Mouse (Mus musculus) heart, adult 2 months (tissue): Measurements from ENCODE around the gene Lingo1. TPM values are rescaled to one million over a fixed set of nuclear protein-coding genes. Genes with fewer than 3 reads are reported as not detected.

Source experiments
- DNase-seq, 2 experiments: peaks; one replicate each; pipeline ENCODE4 v3.0.0; 2021
- H3K27ac ChIP-seq: fragments of 200-600 bp; 2 replicates; pipeline ENCODE4 v1.8.1; 2022
- H3K27me3 ChIP-seq: fragments of 200-500 bp; 2 replicates; pipeline ENCODE4 v1.6.1; 2012; ENCODE audit warnings: mild to moderate bottlenecking, low read length, inconsistent platforms, mixed read lengths; ENCODE audit not compliant: control insufficient read depth, insufficient read depth
- H3K36me3 ChIP-seq: fragments of 200-500 bp; 2 replicates; pipeline ENCODE4 v1.6.1; 2012; ENCODE audit warnings: low read length, inconsistent platforms; ENCODE audit not compliant: control insufficient read depth, insufficient read depth
- H3K4me1 ChIP-seq: fragments of 200-500 bp; 2 replicates; pipeline ENCODE4 v1.6.1; 2011; ENCODE audit warnings: low read length; ENCODE audit not compliant: control insufficient read depth, insufficient read depth
- H3K4me3 ChIP-seq: fragments of 200-600 bp; 2 replicates; pipeline ENCODE4 v1.8.1; 2022
- H3K79me2 ChIP-seq: fragments of 200-500 bp; replicated peaks from 2 replicates; pipeline ENCODE4 v1.6.1; 2012; ENCODE audit warnings: mild to moderate bottlenecking, inconsistent platforms, low read length, moderate library complexity, mixed read lengths; ENCODE audit not compliant: control insufficient read depth, insufficient read depth
- H3K9ac ChIP-seq: fragments of 200-500 bp; 2 replicates; pipeline ENCODE4 v1.6.1; 2012; ENCODE audit warnings: low read depth, mild to moderate bottlenecking, control low read depth, inconsistent platforms, low read length, mixed read lengths
- CTCF ChIP-seq: fragments of 200-600 bp; IDR thresholded peaks from 2 replicates; pipeline ENCODE4 v1.8.1; 2022; ENCODE audit warnings: antibody characterized with exemption, mild to moderate bottlenecking, moderate library complexity
- EP300 ChIP-seq: fragments of 200-500 bp; IDR thresholded peaks from 2 replicates; pipeline ENCODE4 v1.6.1; 2011; ENCODE audit warnings: low read depth, low read length, control low read depth; ENCODE audit not compliant: insufficient read depth
- POLR2A ChIP-seq: fragments of 200-500 bp; IDR thresholded peaks from 2 replicates; pipeline ENCODE4 v1.6.1; 2011; ENCODE audit warnings: mild to moderate bottlenecking, low read depth, low read length, control low read depth; ENCODE audit not compliant: insufficient read depth
- WGBS: fragments of 180-500 bp; shearing (Covaris S2); methylation state at CpG from one replicate; pipeline ENCODE4 v1.1.7; 2018; 5-methylcytosine and 5-hydroxymethylcytosine counted together
- intact Hi-C: fragments of 180-260 bp; cut with DNase I; formaldehyde crosslinking; loops from one replicate; pipeline ENCODE4 v1.15.1; 2025
- long read RNA-seq: library from polyadenylated mRNA; stranded (forward); transcript quantifications from one replicate; pipeline ENCODE4 v2.0.0, GENCODE M21; 2021
- polyA plus RNA-seq: library from polyadenylated mRNA; depleted of rRNA; stranded (reverse); fragments of >200 nt; gene quantifications from 2 replicates; pipeline ENCODE4 v1.2.3, GENCODE M21; 2012; rRNA removed
- total RNA-seq, 2 experiments: library from RNA; stranded (reverse); gene quantifications; 2 replicates each; pipeline ENCODE4 v1.2.3; 2021

The Lingo1 gene
- total RNA-seq (1 to 10 TPM; 1.2 to 1.3 TPM), polyA plus RNA-seq (5.5 and 6.1 TPM in 2 replicates)
- long read RNA-seq = 0 reads

DNA sequence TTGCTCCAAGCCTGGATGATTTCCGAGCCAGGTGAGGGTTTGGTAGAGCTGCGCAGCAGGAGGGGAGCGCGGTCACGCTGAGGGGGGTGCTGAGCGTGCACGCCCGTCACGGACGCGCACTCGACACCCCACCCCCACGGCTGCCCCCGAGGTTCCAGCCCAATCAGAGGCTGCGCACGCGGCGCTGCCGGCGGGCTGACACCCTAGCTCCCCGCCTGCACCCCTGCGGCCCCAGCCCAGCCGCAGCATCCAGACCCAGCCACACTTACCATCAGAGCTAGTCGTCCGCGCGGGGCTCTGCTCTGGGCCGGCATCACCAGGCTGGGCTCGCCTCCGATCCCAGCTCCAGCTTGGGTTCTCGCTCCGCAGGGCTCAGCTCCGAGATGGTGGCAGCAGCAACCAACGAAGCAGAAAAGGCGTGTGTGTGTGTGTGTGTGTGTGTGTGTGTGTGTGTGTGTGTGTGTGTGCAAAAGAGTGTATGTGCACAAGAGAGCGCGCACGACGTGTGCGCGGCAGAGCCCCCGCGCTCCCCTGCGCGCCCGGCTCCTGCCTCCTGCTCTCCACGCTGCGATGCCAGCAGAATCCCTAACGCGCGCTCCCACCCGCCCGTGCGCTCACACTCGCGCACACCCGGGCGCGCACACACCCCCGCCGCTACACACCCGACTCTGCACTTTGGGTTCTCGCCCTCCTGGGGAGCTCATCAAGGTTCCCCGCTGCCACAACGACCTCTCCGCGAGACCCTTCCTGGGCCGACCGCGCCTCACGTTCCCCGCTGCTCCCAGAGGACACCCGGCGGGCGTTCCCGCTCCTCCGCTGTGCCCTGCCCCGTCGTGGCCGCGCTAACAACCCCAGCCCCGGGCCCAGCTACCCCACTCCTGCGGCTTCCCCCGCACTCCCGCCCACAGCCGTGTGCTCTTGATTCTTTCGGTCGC, at the start of gene Lingo1:
Gene Lingo1 (minus strand): TSS at position 748 of the 935 bp plus-strand sequence.
- Histone ChIP-seq H3K9ac (0 out of 2 replicates have a peak within 1 kb of the TSS, but pooled peaks have one; percentile 12), H3K4me1 (no peaks in the 10 kb centered on the region), H3K4me3 (no peak within 1 kb of the TSS; the same call in 1 of the 2 replicates), H3K27ac (no peak within 1 kb of the TSS), H3K79me2 (no peaks in the 10 kb centered on the region), H3K36me3 (no peaks in the 10 kb centered on the region), H3K27me3 (peaks cover 16% of the 10 kb centered on the region)
- intact Hi-C loops = no loop called here
- WGBS = 1% methylated on average over 74 of the region's 88 CpGs
- TF ChIP-seq POLR2A (no peak), CTCF (no peak), EP300 (no peak)
- no peak for DNase-seq

- no peaks in the 10 kb centered on the region; the same call in 1 of the 2 replicates for H3K4me1 ChIP-seq
- intact Hi-C loops = loop anchor here (2.0 kb wide), 1 partner anchor 16 kb away; no protein-coding TSS in a partner anchor
- no peaks in the 10 kb centered on the region for H3K36me3 ChIP-seq
- H3K4me3 ChIP-seq = no peak overlapping the region
- no peaks in the 10 kb centered on the region for H3K79me2 ChIP-seq
- H3K9ac ChIP-seq = no peak overlapping the region
- TF ChIP-seq POLR2A (no peak), EP300 (no peak), CTCF (no peak)
- no peaks in the 10 kb centered on the region for H3K27me3 ChIP-seq
- H3K27ac ChIP-seq = no peak overlapping the region
- DNase-seq = no peak
- 66% methylated on average over 8 of the region's 8 CpGs for WGBS
Measured at GRCm38 (mm10) chr9:56844644-56845043, 48.4 kb upstream of the Lingo1 start.

- intact Hi-C loops = loop anchor here (1.0 to 2.0 kb wide), 2 partner anchors 17 to 46 kb away; no protein-coding TSS in a partner anchor
- no peak overlapping the region for H3K27ac ChIP-seq
- H3K36me3 ChIP-seq = no peaks in the 10 kb centered on the region
- no peak overlapping the region for H3K4me3 ChIP-seq
- no peak overlapping the region for H3K9ac ChIP-seq
- H3K27me3 ChIP-seq = no peaks in the 10 kb centered on the region
- no peaks in the 10 kb centered on the region for H3K79me2 ChIP-seq
- no peaks in the 10 kb centered on the region; the same call in 1 of the 2 replicates for H3K4me1 ChIP-seq
- WGBS = 27% methylated on average over 7 of the region's 7 CpGs
- TF ChIP-seq EP300 = 0 out of 2 replicates have a peak, but pooled peaks have one; percentile 69
- no peak for TF ChIP-seq POLR2A
- TF ChIP-seq CTCF = peak; percentile 97
- DNase-seq = peak; percentile 76
Measured at GRCm38 (mm10) chr9:56843679-56844188, 47.5 kb upstream of the Lingo1 start.

DNA sequence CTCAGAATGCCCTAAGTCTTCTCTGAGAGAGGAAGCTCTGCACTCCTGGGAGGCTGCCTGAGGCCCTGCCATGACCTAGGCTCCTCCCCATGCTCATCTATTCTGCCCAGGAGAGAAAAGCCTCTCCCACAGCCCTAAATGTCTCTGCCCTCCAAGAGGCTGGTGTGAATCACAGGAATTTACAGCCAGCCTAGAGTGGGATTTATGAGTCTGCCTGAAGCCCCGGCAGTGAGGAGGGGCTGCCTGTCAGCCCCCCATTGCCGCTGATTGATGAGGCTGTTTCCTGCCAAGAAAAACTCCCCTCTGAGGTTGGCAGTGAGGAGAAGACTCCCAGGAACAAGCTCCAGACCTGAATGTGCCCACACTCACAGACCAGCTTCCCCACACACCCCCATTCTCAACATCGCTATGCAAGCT, 46.0 kb upstream of the Lingo1 start:
- Histone ChIP-seq H3K36me3 (no peaks in the 10 kb centered on the region), H3K79me2 (no peaks in the 10 kb centered on the region), H3K27me3 (no peaks in the 10 kb centered on the region), H3K9ac (no peak overlapping the region), H3K27ac (no peak overlapping the region), H3K4me3 (no peak overlapping the region), H3K4me1 (no peaks in the 10 kb centered on the region; the same call in 1 of the 2 replicates)
- 48% methylated on average over 3 of the region's 3 CpGs for WGBS
- TF ChIP-seq CTCF (no peak), POLR2A (no peak), EP300 (no peak)
- no peak for DNase-seq
- intact Hi-C loops = no loop called here

DNA sequence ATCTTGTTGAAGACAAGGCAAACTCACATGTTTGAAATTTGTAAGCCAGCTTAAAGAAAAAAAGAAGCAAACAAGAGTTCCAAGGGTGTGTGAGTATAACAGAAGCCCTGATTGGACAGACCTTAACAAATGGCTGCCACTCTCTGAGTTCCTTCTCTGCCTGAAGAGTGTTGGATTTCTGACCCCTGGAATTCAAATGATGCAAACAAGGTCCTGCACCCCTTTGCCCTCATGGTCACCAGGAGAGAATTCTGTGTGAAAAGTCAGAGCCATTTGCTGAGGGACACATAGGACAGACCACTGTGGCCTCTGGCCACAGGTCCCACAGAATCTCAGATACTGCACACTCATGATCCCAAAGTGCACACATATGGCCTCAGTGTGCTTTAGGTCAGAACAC, 45.6 kb upstream of the Lingo1 start:
- intact Hi-C loops = no loop called here
- H3K4me1 ChIP-seq = no peaks in the 10 kb centered on the region; the same call in 1 of the 2 replicates
- TF ChIP-seq EP300 = no peak
- no peak for TF ChIP-seq CTCF
- no peak for TF ChIP-seq POLR2A

More for the DNA sequence above, 45.6 kb upstream of the Lingo1 start:
- no peaks in the 10 kb centered on the region for H3K27me3 ChIP-seq
- no peaks in the 10 kb centered on the region for H3K79me2 ChIP-seq
- H3K36me3 ChIP-seq = no peaks in the 10 kb centered on the region
- no peak overlapping the region for H3K27ac ChIP-seq
- no peak overlapping the region for H3K9ac ChIP-seq
- DNase-seq = no peak
- H3K4me3 ChIP-seq = no peak overlapping the region
